Mouse (Mus musculus) duodenum, adult 2 months (tissue): ENCODE results near the gene Snrnp70. TPM values are rescaled to one million over a fixed set of nuclear protein-coding genes. Genes with fewer than 3 reads are reported as not detected.

Experiments
- polyA plus RNA-seq: library from polyadenylated mRNA; depleted of rRNA; stranded (reverse); fragments of >200 nt; gene quantifications from 2 replicates; pipeline ENCODE4 v1.2.3, GENCODE M21; 2012; ENCODE audit warnings: low replicate concordance; rRNA removed

The Snrnp70 gene
- polyA plus RNA-seq, result 112 and 146 TPM in 2 replicates

GRCm38 (mm10) chr7:45395578-45396336 lies at the start of gene Snrnp70:
Snrnp70 (minus strand) TSS chr7:45395742.

DNA sequence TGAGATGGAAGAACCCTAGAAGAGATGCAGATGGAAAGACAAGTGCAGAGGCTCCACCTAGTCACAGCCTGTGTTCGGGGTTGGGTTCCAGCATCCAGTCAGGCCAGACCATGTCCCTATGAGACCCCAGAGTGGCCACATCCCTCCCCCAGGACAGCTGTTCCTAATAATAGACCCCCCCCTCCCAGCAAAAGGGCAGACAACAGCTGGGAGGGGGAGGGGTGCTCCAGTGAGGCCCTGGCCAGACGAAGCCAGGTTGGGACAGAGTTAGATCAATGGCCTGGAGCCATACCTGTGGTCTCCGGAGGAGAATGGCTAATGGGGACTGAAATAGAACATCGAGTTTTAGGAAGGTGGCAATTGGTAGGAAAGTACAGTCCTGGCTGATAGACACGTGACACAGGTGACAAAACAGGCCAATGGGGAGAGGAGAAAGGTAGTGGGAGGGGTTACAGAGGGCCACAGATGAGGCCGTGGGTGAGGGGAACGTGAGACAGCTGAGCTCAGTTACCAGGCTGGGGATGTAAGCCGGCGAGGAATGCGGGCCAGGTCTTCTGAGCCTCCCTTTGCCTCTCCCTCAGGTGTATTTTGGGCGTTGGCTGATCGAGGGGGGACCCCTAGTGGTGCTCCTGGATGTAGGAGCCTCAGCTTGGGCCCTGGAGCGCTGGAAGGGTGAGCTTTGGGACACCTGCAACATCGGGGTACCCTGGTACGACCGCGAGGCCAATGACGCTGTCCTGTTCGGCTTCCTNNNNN lies 42.2 kb upstream of the Snrnp70 start, which contains the start of gene Ruvbl2:
Ruvbl2 (minus strand) TSS at position 576 of the 756 bp plus-strand sequence.

GRCm38 (mm10) chr7:45434203-45435015 lies 38.9 kb upstream of the Snrnp70 start, which contains the start of gene Gys1:
Gys1 (plus strand) TSS chr7:45434844.

GRCm38 (mm10) chr7:45420615-45420919 lies 25.0 kb upstream of the Snrnp70 start, which contains the start of gene Lhb:
Lhb (plus strand) TSS chr7:45420820.

DNA sequence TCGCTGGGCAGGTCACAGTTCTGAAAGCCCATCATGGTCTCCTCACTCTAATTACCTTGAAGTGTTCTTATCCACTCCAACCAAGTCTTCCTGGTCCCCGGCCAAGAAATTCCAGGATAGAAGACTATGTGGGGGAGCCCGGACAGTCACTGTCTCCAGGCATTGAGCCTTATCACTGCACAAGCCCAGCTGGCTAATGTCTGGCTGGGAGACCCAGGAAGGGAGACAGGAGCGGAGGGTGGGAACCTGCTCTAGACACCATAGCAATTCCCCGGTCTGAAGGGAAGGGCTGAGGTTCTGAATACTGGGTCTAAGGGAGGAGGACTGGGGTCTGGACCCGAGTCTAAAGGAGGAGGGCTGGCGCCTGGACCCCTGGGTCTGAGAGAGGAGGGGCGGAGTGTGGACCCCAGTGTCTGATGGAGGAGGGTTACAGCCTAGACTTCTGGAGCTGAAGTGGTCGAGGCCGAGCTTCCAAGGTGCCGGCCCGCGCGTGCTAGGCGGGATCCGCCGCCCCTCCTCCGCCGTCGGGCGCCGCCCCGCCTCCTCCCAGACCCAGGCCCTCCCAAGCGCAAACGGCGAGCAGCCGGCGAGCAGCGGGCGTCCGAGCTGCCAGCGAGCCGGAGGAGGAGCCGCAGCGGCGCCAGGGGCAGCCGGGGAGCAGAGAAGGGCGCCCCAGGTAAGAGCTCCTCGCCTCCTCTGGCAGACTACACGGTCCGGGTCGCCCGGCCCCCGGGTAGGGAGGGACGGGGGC lies 17.7 kb upstream of the Snrnp70 start, which contains the start of gene Ntf5:
Ntf5 (plus strand) TSS at position 583 of the 751 bp plus-strand sequence.

DNA sequence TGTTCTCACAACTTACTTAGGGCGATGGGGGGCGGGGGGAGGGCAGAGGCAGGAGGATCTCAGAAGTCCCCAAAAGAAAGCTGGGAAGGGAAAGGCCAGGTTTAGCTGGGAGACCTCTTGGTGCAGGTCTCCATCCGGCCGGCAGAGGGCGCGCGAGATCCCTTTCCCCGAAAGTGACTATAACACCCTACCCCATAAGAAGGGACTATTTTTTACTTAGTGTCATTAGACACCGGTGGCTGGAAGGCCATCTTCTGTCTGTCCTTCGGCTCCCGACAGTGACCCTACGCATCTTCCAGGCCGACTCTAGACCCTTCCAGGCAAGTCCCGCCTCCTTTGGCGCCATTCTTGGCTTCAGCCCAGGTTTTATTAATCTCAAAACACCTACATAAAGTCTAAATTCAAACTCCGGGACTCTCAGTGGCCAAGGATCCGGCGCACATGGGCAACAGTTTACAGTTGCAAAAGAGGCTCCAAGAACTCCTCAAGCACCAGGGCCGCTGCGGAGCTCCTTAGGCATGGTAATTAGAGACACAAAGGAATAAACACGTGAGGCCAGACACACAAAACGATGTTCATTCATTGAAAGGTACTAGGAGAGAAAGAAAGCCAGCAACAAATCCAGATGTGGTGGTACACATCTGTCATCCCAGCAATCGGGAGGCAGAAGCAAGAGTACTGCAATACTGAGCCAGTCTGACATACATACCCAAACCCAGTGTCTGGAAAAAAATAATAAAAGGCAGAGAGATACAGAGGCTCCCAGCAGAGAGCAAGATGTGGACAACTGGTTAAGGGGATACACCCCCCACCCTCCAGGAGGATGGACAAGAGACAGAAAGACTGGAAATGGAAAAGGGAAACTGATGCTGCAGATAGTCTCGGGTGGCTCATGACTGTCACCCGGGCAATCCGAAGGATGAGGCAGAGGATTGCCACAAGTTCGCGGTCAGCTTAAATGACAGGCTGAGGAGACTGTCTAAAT lies 9.8 kb upstream of the Snrnp70 start, which contains the start of gene Kcna7:
Kcna7 (plus strand) TSS at position 563 of the 985 bp plus-strand sequence.

GRCm38 (mm10) chr7:45370475-45371311 lies 24.8 kb downstream of the Snrnp70 start, which contains the start of gene Lin7b:
Lin7b (minus strand) TSS chr7:45370583.

GRCm38 (mm10) chr7:45366652-45367019 lies 28.9 kb downstream of the Snrnp70 start, which contains the start of gene Ppfia3:
Ppfia3 (minus strand) TSS chr7:45367019.

GRCm38 (mm10) chr7:45335056-45335455 lies 60.5 kb downstream of the Snrnp70 start, which contains the start of gene Hrc:
Hrc (plus strand) TSS chr7:45335290.

GRCm38 (mm10) chr7:45333431-45333982 lies 62.0 kb downstream of the Snrnp70 start, which contains the start of gene Trpm4:
Trpm4 (minus strand) TSS chr7:45333780.

Other genes with a start within 250 kb of the Snrnp70 start
- gene Pih1d1, start 241.4 kb downstream of the Snrnp70 start, polyA plus RNA-seq, result 33.6 and 51.7 TPM in 2 replicates
- gene Aldh16a1, start 241.2 kb downstream of the Snrnp70 start, polyA plus RNA-seq, result 214 and 420 TPM in 2 replicates
- gene Slc17a7, start 231.8 kb downstream of the Snrnp70 start, polyA plus RNA-seq, result 0.07 and 0.09 TPM in 2 replicates
- gene Gfy, start 216.2 kb downstream of the Snrnp70 start, polyA plus RNA-seq, result not detected in 2 replicates
- gene Pth2, start 214.7 kb downstream of the Snrnp70 start, polyA plus RNA-seq, result not detected in 2 replicates
- 0.04 TPM in 1 of 2 replicates, not detected in the other for gene Ccdc155, start 190.8 kb downstream of the Snrnp70 start, polyA plus RNA-seq
- gene Dkkl1, start 183.6 kb downstream of the Snrnp70 start, polyA plus RNA-seq, result 0.11 and 1.4 TPM in 2 replicates
- gene Tead2, start 180.0 kb downstream of the Snrnp70 start, polyA plus RNA-seq, result 7.2 and 14.7 TPM in 2 replicates
- gene Cd37, start 156.6 kb downstream of the Snrnp70 start, polyA plus RNA-seq, result 12.2 and 41.2 TPM in 2 replicates
- gene Slc6a16, start 154.7 kb downstream of the Snrnp70 start, polyA plus RNA-seq, result not detected in 2 replicates
- gene Slc6a21, start 118.2 kb downstream of the Snrnp70 start, polyA plus RNA-seq, result 0.13 TPM in 1 of 2 replicates, not detected in the other
- 125 and 254 TPM in 2 replicates for gene Trpm4, start 62.0 kb downstream of the Snrnp70 start, polyA plus RNA-seq
- gene Hrc, start 60.5 kb downstream of the Snrnp70 start, polyA plus RNA-seq, result 0.09 and 0.55 TPM in 2 replicates
- gene Ppfia3, start 28.7 kb downstream of the Snrnp70 start, polyA plus RNA-seq, result 34.3 and 84.9 TPM in 2 replicates
- gene Lin7b, start 25.2 kb downstream of the Snrnp70 start, polyA plus RNA-seq, result 2.5 and 6.3 TPM in 2 replicates
- gene Kcna7, start 9.9 kb upstream of the Snrnp70 start, polyA plus RNA-seq, result 0.05 TPM in 2 replicates
- 0.05 and 0.39 TPM in 2 replicates for gene Ntf5, start 18.0 kb upstream of the Snrnp70 start, polyA plus RNA-seq
- 0.26 TPM in 1 of 2 replicates, not detected in the other for gene Lhb, start 25.1 kb upstream of the Snrnp70 start, polyA plus RNA-seq
- 12.8 and 17.7 TPM in 2 replicates for gene Gys1, start 39.1 kb upstream of the Snrnp70 start, polyA plus RNA-seq
- gene Ruvbl2, start 42.4 kb upstream of the Snrnp70 start, polyA plus RNA-seq, result 41.3 and 64.9 TPM in 2 replicates
- 4,626 and 7,473 TPM in 2 replicates for gene Ftl1, start 64.1 kb upstream of the Snrnp70 start, polyA plus RNA-seq
- gene Bax, start 71.2 kb upstream of the Snrnp70 start, polyA plus RNA-seq, result 99.5 and 120 TPM in 2 replicates
- 0.18 TPM in 1 of 2 replicates, not detected in the other for gene Tulp2, start 86.1 kb upstream of the Snrnp70 start, polyA plus RNA-seq
- not detected in 2 replicates for gene Gm45808, start 91.1 kb upstream of the Snrnp70 start, polyA plus RNA-seq
- gene Dhdh, start 93.1 kb upstream of the Snrnp70 start, polyA plus RNA-seq, result 0.32 and 0.59 TPM in 2 replicates
- 567 and 598 TPM in 2 replicates for gene Nucb1, start 114.7 kb upstream of the Snrnp70 start, polyA plus RNA-seq
- gene Ppp1r15a, start 130.5 kb upstream of the Snrnp70 start, polyA plus RNA-seq, result 18.7 and 21.9 TPM in 2 replicates
- 3.7 and 6.0 TPM in 2 replicates for gene Plekha4, start 130.6 kb upstream of the Snrnp70 start, polyA plus RNA-seq
- gene Hsd17b14, start 159.2 kb upstream of the Snrnp70 start, polyA plus RNA-seq, result 0.63 and 0.78 TPM in 2 replicates
- gene Bcat2, start 174.4 kb upstream of the Snrnp70 start, polyA plus RNA-seq, result 31.0 and 41.9 TPM in 2 replicates
- gene Fgf21, start 219.7 kb upstream of the Snrnp70 start, polyA plus RNA-seq, result 2.2 TPM in 1 of 2 replicates, not detected in the other
- 0.47 and 1.1 TPM in 2 replicates for gene Fut1, start 221.5 kb upstream of the Snrnp70 start, polyA plus RNA-seq
- gene Izumo1, start 226.1 kb upstream of the Snrnp70 start, polyA plus RNA-seq, result 0.25 and 0.43 TPM in 2 replicates
- 8.4 and 11.8 TPM in 2 replicates for gene Rasip1, start 231.7 kb upstream of the Snrnp70 start, polyA plus RNA-seq
- gene Mamstr, start 244.2 kb upstream of the Snrnp70 start, polyA plus RNA-seq, result 1.1 and 2.0 TPM in 2 replicates